ENCODE assay signal across 10 mouse cellular contexts in genomic region chrX:141156696-141157095, GRCm38 (mm10).
DNase-seq lines count a peak whose midpoint lies in the region; ATAC-seq and TF ChIP-seq lines count a peak whose summit lies in the region.
"Had no signal": no experiment of that assay in that cellular context is flagged by ENCODE, and none has a peak within 500 bp of the region (broad histone marks: within the 10 kb centered on the region; RNA-seq: fewer than 3 reads in every experiment).

No protein-coding gene starts in this region.

- no peaks in the 10 kb centered on the region for H3K4me1 ChIP-seq in lung, embryonic 14.5 days (ENCODE audit: insufficient read depth)
- no peaks in the 10 kb centered on the region for H3K4me1 ChIP-seq in intestine, embryonic 16.5 days (ENCODE audit: control insufficient read depth, insufficient read depth, low read length)
- H3K4me1 ChIP-seq: heart, embryonic 15.5 days; limb, embryonic 12.5 days had no signal

- H3K36me3 ChIP-seq in lung, embryonic 14.5 days (ENCODE audit: insufficient read depth) = no peaks in the 10 kb centered on the region
- no peaks in the 10 kb centered on the region for H3K36me3 ChIP-seq in intestine, embryonic 16.5 days (ENCODE audit: control insufficient read depth, insufficient read depth, low read length)
- H3K36me3 ChIP-seq: heart, embryonic 15.5 days; limb, embryonic 12.5 days had no signal

- peak; percentile 49 for TF ChIP-seq CTCF in lung, embryonic 14.5 days (IDR thresholded peaks at IDR 0.05; ENCODE audit: low read depth)

- H3K27ac ChIP-seq in lung, embryonic 14.5 days (ENCODE audit: low read depth) = no peak overlapping the region
- H3K27ac ChIP-seq in intestine, embryonic 16.5 days (ENCODE audit: low read length) = no peak overlapping the region
- H3K27ac ChIP-seq: heart, embryonic 15.5 days; limb, embryonic 12.5 days had no signal

- H3K9ac ChIP-seq in lung, embryonic 14.5 days = no peak overlapping the region
- no peak overlapping the region for H3K9ac ChIP-seq in intestine, embryonic 16.5 days (ENCODE audit: low read depth, low read length)
- H3K9ac ChIP-seq: heart, embryonic 15.5 days; limb, embryonic 12.5 days had no signal

- H3K27me3 ChIP-seq in lung, embryonic 14.5 days (ENCODE audit: insufficient read depth, low read length) = no peaks in the 10 kb centered on the region
- 0 out of 2 replicates have a peak, but pooled peaks cover 4% of the 10 kb centered on the region for H3K27me3 ChIP-seq in intestine, embryonic 16.5 days (replicated peaks; ENCODE audit: control insufficient read depth, insufficient read depth, low read length)
- H3K27me3 ChIP-seq: heart, embryonic 15.5 days had no signal

- H3K4me2 ChIP-seq in lung, embryonic 14.5 days = no peak overlapping the region
- H3K4me2 ChIP-seq in intestine, embryonic 16.5 days (ENCODE audit: low read depth, low read length) = no peak overlapping the region
- H3K4me2 ChIP-seq: heart, embryonic 15.5 days; limb, embryonic 12.5 days had no signal

- H3K4me3 ChIP-seq in lung, embryonic 14.5 days (ENCODE audit: low read depth, low read length) = no peak overlapping the region
- no peak overlapping the region for H3K4me3 ChIP-seq in intestine, embryonic 16.5 days (ENCODE audit: low read length)
- H3K4me3 ChIP-seq: heart, embryonic 15.5 days; limb, embryonic 12.5 days had no signal

- peak; percentile 76 for ATAC-seq in frontal cortex, adult (ENCODE audit: low TSS enrichment)
- ATAC-seq in lung, embryonic 14.5 days (ENCODE audit: insufficient read depth) = no peak
- ATAC-seq in intestine, embryonic 16.5 days = no peak

- no peak for DNase-seq in frontal cortex, postnatal 36 days (ENCODE audit: low spot score in 2 of 2)
- DNase-seq in lung, embryonic 14.5 days = peak; percentile 51
- DNase-seq in lung, postnatal 4 days = no peak
- DNase-seq in c-Kit-positive CD71-negative TER-119-negative erythroid progenitor cells, embryonic 14.5 days (ENCODE audit: low read depth) = peak; percentile 7
- DNase-seq in retina, adult 2 months (ENCODE audit: low read depth, low spot score) = peak; percentile 4
- DNase-seq in thymus, postnatal 10 days (ENCODE audit: low spot score in 2 of 2) = no peak

- 11% methylated on average over 2 of the region's 2 CpGs for WGBS in lung, embryonic 14.5 days
- WGBS in intestine, embryonic 16.5 days = 11% methylated on average over 2 of the region's 2 CpGs

- H3K9me3 ChIP-seq in lung, embryonic 14.5 days (ENCODE audit: low read depth, low read length) = no peaks in the 10 kb centered on the region
- H3K9me3 ChIP-seq in intestine, embryonic 16.5 days (ENCODE audit: control insufficient read depth, low read length) = no peaks in the 10 kb centered on the region
- H3K9me3 ChIP-seq: heart, embryonic 15.5 days; limb, embryonic 12.5 days had no signal

Comparison
In these comparisons a context has a peak if more than half of its experiments do, and no peak if none do; other contexts are left out.
1. DNase-seq: peak in lung, embryonic 14.5 days (single experiment), c-Kit-positive CD71-negative TER-119-negative erythroid progenitor cells, embryonic 14.5 days (single experiment) and retina, adult 2 months (single experiment); none in frontal cortex, postnatal 36 days (0 of 2), lung, postnatal 4 days (0 of 2) and thymus, postnatal 10 days (0 of 2).